Mouse (Mus musculus): ENCODE measurements around the gene Jade1. TPM values are rescaled to one million over a fixed set of nuclear protein-coding genes. Genes with fewer than 3 reads are reported as not detected.

Gene Jade1
- total RNA-seq, 4 experiments from 2014 or later, result 46.6 to 57.7 (median 50.1) TPM

Other genes starting within 250 kb of the Jade1 start
- gene Sclt1, start 186.8 kb downstream of the Jade1 start, total RNA-seq (2022), result 10 to 100 TPM; 18.0 to 22.3 (median 19.6) TPM
- 10 to 100 TPM; 12.0 to 14.1 (median 12.9) TPM for gene D3Ertd751e, start 186.9 kb downstream of the Jade1 start, total RNA-seq (2022)

All from left cerebral cortex, adult 8-10 months (tissue).